Mouse (Mus musculus) E14TG2a.4 (cell line): ENCODE results near the gene Scfd2.

Source experiments
- CTCF ChIP-seq: conservative IDR thresholded peaks from 2 replicates; pipeline ENCODE4 v1.5.1; 2014; ENCODE audit warnings: low read length
- NANOG ChIP-seq: IDR thresholded peaks from 2 replicates; pipeline ENCODE4 v1.6.1; 2014; ENCODE audit warnings: borderline replicate concordance, low read length, mixed read lengths
- POU5F1 ChIP-seq: IDR thresholded peaks from 2 replicates; pipeline ENCODE4 v1.6.1; 2014; ENCODE audit warnings: low read length, borderline replicate concordance

DNA sequence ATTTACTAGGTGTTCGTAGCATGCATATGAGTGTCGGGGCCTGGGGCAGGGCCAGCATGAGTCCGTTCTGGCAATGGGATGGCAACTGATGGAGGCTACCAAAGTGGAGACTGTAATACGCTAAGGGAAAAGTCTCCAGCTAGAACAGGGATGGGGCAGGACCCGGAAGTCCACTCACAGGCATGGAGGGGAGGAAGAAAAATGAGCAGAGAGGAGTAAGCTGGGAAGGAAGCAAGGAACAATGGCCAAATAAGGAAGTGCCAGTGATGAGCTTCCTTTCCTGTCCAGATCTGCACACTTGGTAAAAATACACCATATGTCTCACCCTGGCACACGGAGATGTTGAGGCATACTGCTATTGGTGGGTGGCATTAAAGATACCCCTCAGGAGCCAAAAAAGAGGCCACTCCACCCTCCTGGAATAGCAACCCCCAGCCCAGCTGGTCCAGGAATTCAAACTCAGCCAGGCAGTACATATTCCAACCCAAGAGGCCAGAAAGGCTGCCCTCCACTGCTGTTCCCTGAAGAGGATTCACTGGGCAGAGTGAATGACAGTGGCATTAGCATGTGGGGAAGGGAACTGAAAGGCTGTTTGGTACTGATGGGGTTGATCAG, 278.8 kb downstream of the Scfd2 start:
- TF ChIP-seq CTCF (no peak), POU5F1 (no peak), NANOG (no peak)
